Mouse (Mus musculus): Measurements from ENCODE around the gene Iyd.
"Not testable (repeated sequence)": the region's sequence is repeated elsewhere in the genome, so short reads cannot be mapped to it uniquely, and the experiment has no call there.

Iyd gene

GRCm38 (mm10) chr10:3540003-3540827 is at the start of gene Iyd:
TSS of gene Iyd (plus strand) at chr10:3540240.
- no peak for DNase-seq (ENCODE audit: low spot score in 2 of 2)

GRCm38 (mm10) chr10:3496791-3497190 is 43.2 kb upstream of the Iyd start:
- no peak for DNase-seq (ENCODE audit: low spot score in 2 of 2)

GRCm38 (mm10) chr10:3500846-3501245 is 39.2 kb upstream of the Iyd start:
- not testable (repeated sequence) for DNase-seq (ENCODE audit: low spot score in 2 of 2)

GRCm38 (mm10) chr10:3507484-3508221 is 32.4 kb upstream of the Iyd start:
- DNase-seq (ENCODE audit: low spot score in 2 of 2) = no peak

- DNase-seq (ENCODE audit: low spot score in 2 of 2) = no peak
Measured at GRCm38 (mm10) chr10:3508222-3508588, 31.8 kb upstream of the Iyd start.

- DNase-seq (ENCODE audit: low spot score in 2 of 2) = no peak
Measured at GRCm38 (mm10) chr10:3508746-3509145, 31.3 kb upstream of the Iyd start.

GRCm38 (mm10) chr10:3509663-3510277 is 30.3 kb upstream of the Iyd start:
- no peak for DNase-seq (ENCODE audit: low spot score in 2 of 2)

- no peak for DNase-seq (ENCODE audit: low spot score in 2 of 2)
Measured at GRCm38 (mm10) chr10:3510486-3510885, 29.6 kb upstream of the Iyd start.

- DNase-seq (ENCODE audit: low spot score in 2 of 2) = no peak
Measured at GRCm38 (mm10) chr10:3511401-3511800, 28.6 kb upstream of the Iyd start.

- DNase-seq (ENCODE audit: low spot score in 2 of 2) = no peak
Measured at GRCm38 (mm10) chr10:3512620-3513305, 27.3 kb upstream of the Iyd start.

- no peak for DNase-seq (ENCODE audit: low spot score in 2 of 2)
Measured at GRCm38 (mm10) chr10:3513947-3514346, 26.1 kb upstream of the Iyd start.

GRCm38 (mm10) chr10:3514634-3515033 is 25.4 kb upstream of the Iyd start:
- no peak for DNase-seq (ENCODE audit: low spot score in 2 of 2)

GRCm38 (mm10) chr10:3516442-3516841 is 23.6 kb upstream of the Iyd start:
- DNase-seq (ENCODE audit: low spot score in 2 of 2) = no peak

GRCm38 (mm10) chr10:3523044-3523793 is 16.8 kb upstream of the Iyd start:
- no peak for DNase-seq (ENCODE audit: low spot score in 2 of 2)

GRCm38 (mm10) chr10:3524513-3524912 is 15.5 kb upstream of the Iyd start:
- no peak for DNase-seq (ENCODE audit: low spot score in 2 of 2)

- no peak for DNase-seq (ENCODE audit: low spot score in 2 of 2)
Measured at GRCm38 (mm10) chr10:3525420-3526019, 14.5 kb upstream of the Iyd start.

- no peak for DNase-seq (ENCODE audit: low spot score in 2 of 2)
Measured at GRCm38 (mm10) chr10:3529807-3530206, 10.2 kb upstream of the Iyd start.

GRCm38 (mm10) chr10:3530661-3531060 is 9.4 kb upstream of the Iyd start:
- no peak for DNase-seq (ENCODE audit: low spot score in 2 of 2)

GRCm38 (mm10) chr10:3531375-3531774 is 8.7 kb upstream of the Iyd start:
- DNase-seq (ENCODE audit: low spot score in 2 of 2) = peak in 1 of 2 experiments; percentile 9

- no peak for DNase-seq (ENCODE audit: low spot score in 2 of 2)
Measured at GRCm38 (mm10) chr10:3534445-3534844, 5.6 kb upstream of the Iyd start.

GRCm38 (mm10) chr10:3536361-3536760 is 3.7 kb upstream of the Iyd start:
- DNase-seq (ENCODE audit: low spot score in 2 of 2) = no peak

Data from spleen, postnatal 14 days (tissue).